Mouse (Mus musculus): ENCODE measurements at regions not wholly inside any gene's neighbourhood (a gene's known extent, or its start where the extent isn't known, plus 50 kb on each side); places are given as distances from the start of the nearest gene placed in this dataset.

- TF ChIP-seq POLR2A (IDR thresholded peaks at IDR 0.05; ENCODE audit: extremely low read depth, insufficient read depth, low read length) (no peak), CTCF (IDR thresholded peaks at IDR 0.05; ENCODE audit: low read depth, low read length) (no peak)
Observed at GRCm38 (mm10) chr9:115680703-115681576, 228.3 kb upstream of the Gadl1 start.
